Mouse (Mus musculus) cerebellum, adult 9-10 months (tissue): Measurements from ENCODE around the gene Trpc5os.

Experiments used
- DNase-seq: peaks from one replicate; pipeline ENCODE4 v3.0.0; 2022

Gene Trpc5os

DNA sequence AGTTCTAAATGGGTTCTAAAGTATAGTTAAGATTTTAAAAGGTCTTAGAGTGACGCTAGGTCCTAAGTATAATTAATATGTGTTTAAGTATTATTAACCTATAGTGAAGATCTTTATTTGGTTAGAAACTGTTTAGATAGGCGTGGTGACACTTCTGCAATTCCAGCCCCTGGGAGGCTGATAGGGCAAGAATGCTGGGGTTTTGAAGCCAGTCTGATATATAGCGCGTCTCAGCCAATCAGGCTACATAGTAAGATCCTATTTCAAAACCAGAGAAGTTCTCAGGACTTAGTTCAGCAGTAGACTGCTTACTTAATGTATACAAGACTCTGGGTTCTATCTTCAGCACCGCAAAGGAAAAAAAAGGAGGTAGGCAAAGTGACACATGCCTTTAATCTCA lies at the start of gene Trpc5os:
Gene Trpc5os, plus strand, starts transcription at position 301 of the 400 bp plus-strand sequence.
- DNase-seq = no peak

DNA sequence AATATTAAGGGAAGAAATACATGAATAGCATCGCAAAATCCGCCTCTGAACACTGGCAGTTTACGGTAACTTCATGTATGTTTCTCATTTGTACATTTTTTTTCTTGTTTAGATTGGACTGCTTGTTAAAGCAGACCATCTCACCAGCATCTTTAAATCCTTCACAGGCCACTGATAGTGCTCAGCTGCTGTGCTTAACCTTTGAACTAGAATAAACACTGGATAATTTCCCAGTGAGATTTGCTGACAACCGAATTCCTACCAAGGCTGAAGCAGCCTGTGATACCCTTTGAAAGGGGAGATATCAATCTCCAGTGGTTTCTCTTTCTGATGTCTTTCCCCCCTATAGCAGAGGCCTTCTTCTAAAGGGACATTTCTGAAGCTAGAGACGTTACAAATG lies 48.3 kb upstream of the Trpc5os start:
- DNase-seq = no peak

DNA sequence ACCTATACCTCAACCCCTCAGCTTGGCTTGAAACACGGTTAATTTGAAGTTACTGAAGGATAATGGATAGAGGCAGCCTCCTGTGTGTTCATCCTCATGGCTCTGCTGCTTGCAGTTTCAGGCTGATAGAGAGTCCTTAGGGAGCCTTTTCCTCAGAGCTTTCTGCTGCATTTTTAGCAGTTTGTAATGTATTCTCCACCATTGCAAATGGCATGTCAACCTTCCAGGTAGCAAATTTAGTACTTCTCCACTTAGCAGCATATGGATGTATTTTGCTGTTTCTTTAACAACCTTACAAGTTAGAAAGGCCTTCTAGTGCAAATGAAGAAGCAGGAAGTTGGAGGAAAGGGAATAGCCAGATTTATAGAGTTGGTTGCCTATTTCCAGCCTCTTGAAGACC lies 36.1 kb upstream of the Trpc5os start:
- no peak for DNase-seq

DNA sequence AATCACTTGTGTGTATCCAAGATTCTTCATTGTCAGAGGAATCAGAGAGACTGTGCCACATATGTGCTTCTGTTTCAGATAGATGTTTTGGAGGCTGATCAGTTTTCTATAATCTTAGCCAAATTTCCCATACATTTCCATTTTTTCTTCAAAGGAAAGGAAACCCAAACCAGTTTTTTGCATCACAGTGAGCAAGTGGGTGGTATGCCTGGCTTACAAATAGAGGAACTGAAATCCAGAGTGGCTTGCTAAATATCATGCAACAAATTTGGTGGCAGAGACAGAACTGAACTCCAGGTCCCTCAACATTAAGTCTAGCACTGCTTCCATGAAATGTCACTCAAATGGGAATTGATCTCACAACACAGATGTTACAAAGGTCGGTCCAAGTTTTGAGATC lies 35.3 kb upstream of the Trpc5os start:
- no peak for DNase-seq

DNA sequence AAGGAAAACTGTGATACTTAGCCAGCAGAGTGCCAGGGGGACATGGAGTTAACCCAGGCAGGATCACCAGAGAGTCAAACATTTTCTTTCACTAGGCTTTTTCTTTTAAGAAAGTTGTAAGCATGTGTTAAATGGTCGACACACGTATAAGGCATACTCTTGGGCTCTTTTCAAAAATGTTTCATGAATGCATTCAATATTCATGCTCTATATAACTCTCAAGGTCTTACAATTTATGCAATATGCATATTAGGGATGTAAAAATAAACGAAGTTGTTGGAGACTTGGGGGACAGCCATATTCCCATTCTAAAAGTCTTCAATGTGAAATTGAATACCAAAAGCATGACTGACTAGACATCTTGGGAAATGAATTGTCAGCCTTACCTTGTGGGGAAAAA lies 32.5 kb upstream of the Trpc5os start:
- DNase-seq = no peak

DNA sequence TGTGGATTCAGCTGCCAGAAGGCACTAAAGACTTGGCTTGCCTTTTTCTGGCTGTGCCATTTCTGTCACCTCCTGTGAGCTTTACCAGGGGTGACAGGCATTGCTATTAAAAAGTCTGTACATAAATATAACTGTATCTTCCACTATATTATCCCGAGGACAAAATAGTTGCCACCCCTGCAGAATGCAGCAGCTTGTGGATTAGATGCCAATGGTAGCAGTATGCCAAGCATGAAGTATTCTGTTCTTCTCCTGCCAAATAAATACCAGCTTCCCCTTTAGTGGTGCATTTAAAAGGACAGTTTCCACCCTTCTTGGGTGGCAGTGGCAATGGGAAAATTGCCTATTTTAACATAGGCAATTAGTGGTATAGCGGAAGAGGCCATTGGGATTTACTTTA lies 8.0 kb downstream of the Trpc5os start:
- DNase-seq = peak; percentile 2

DNA sequence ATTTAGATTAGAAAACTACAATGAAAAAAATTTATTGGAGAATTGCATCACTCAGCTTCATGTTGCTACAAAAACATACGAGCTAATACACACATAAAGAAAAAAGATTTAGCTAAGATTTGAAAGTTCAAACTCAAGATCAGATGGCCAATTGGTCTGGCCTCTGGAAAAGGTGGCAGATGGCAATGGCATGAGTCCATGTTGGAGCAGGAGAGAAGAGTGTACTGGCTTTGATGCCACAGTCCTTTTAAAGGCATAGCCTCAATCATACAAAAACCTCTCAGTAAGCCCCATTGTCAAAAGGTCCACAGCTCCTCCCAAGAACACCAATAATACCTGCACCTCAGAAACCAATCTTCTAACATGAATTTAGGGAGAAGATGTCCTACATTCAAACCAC lies 35.0 kb downstream of the Trpc5os start:
- peak; percentile 50 for DNase-seq

DNA sequence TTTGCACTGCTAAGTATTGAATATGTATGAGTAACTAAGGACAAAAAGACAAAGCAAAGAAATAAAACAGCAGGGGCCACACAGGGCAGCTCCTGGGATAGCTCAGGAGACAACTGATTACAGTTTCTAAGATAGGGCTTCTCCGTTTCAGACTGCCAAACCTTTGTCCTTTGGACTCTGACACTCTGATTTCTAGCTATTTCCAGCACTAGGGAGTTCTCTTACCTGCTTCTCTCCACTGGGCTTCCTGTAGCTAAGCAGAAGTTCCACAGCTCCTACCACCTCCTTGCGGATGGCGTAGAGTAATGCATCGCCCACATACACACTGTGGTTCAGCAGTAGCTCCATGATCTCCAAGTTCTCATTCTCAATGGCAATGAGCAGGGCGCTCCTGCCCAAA lies 66.9 kb downstream of the Trpc5os start:
- DNase-seq = no peak

DNA sequence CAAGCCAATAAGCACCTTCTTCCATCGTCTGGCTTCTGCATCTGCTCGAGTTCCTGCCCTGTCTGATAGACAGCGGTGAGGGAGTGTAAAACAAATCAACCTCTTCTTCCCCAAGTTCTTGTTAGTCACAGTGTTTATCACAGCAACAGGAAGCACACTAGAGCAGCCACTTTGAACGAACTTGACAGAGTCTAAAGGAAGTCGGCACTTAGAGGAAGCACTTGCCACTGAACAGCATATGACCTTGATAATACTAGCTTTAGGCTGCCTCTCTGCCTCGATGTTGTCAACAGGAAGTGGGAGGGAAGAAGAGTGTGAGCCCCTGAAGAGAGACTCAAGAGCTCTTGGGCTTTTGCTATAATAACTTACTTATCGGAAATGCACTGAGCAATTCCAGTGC lies 69.7 kb downstream of the Trpc5os start:
- DNase-seq = no peak
